Mouse (Mus musculus) right cerebral cortex, postnatal 25 days (tissue): Measurements from ENCODE around the gene 4931422A03Rik.
"Not testable (repeated sequence)": the region's sequence is repeated elsewhere in the genome, so short reads cannot be mapped to it uniquely, and the experiment has no call there.

Source experiments
- DNase-seq: peaks from one replicate; pipeline ENCODE4 v3.0.0; 2022

4931422A03Rik gene

DNA sequence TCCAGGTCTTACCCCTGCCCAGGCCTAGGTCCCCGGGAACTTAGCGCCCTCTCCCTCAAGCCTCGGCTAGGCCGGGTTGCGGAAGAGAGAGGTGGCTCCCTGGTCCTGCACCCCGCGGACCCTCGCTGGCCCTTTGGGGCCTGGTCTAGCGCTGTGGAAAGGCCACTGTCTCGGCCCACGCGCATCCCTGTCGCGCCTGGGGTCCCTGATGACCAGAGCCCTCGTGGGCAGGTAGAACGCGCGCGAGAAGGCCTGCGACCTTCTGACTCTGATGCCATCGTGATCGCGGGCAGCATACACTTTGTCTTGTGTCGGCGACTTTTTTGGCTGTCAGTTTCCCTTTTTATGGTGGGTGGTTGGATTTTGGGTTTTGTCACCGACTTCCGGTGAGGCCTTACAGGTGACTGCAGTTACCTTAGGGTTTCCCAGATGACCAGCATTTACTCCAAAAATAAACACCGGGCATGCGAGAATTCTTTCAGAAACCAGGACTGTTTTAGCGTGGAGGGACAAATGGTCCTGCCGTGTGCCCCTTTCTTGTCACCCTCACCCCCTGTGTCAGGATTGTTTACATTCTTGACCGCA is at the start of gene 4931422A03Rik:
4931422A03Rik (minus strand) TSS at position 223 of the 585 bp plus-strand sequence.
- peak; percentile 32 for DNase-seq

DNA sequence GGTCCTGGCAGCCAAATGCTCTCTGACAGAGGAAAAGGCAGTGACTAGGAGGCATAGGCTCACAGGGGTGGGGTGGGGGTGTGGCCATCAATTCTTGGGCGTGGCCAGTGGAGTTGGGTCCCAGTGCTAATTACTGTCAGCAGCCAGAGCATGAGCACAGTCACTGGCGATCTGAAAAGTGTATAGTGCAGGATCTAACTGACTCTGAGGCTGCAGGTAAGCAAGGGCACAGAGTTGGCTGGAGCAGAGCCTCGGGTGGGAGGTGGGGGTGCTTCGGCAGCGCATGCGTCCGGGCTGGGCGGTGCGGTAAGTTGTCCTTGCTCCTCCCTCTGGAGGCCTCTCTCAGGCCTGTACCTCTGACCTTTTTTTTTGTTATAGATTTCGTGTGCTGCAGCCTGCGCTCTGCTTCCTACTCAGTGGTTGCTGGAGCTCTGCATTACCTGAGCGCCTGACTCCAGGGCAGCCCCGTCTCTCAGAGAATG is 41.6 kb upstream of the 4931422A03Rik start, which contains the start of gene Cd59b:
Cd59b (plus strand) TSS at position 146 of the 482 bp plus-strand sequence.
- DNase-seq: no peak

DNA sequence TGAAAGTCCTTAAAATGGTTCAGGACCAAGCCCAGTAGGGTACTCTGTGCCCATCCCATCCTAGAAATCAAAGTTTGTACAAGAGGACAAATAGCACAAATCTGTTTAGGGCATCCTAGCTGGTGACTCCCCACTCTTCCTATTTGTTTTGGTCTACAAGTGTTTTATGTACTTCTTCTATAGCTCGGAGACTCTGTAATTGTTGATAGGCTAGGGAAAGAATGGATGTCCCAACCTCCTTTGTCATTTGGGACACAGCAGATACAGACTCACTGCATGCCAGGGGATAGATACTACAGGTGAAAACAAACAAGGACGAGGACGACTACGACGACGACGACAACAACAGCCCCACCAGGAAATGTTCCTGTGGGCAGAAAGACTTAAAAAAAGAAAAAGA is 40.3 kb upstream of the 4931422A03Rik start, which contains the start of gene Gm10799:
Gm10799 (minus strand) TSS at position 101 of the 400 bp plus-strand sequence.
- not testable (repeated sequence) for DNase-seq

DNA sequence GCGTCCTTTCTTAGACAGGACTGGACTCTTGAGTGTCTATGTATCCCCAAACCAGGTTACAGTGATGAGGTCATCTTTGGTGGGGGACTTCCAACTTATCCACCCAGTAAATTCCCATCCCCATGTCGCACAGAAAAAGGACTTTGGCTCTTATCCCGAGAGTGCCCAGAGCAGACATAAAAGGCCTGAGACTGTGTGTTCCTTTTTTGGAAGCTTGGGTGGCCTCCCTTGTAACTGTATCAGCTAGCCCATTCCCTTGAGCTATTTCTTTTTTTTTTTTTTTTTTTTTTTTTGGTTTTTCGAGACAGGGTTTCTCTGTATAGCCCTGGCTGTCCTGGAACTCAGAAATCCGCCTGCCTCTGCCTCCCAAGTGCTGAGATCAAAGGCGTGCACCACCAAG is 37.4 kb upstream of the 4931422A03Rik start, which contains the start of gene Gm10912:
Gm10912 (plus strand) TSS at position 301 of the 400 bp plus-strand sequence.
- DNase-seq: not testable (repeated sequence)

DNA sequence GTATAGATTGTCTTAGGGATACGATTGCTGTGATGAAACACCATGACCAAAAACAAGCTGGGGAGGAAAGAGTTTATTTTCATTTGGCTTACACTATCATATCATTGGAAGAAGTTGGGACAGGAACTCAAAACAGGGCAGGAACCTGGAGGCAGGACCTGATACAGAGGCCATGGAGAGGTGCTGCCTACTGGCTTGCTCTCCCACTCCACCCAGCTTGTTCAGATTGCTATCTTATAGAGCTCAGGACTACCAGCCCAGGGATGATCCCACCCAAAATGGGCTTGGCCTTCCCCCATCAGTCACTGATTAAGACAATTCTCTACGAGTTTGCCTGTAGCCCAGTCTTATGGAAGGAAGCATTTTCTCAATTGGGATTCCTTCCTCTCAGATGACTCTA is 36.0 kb upstream of the 4931422A03Rik start:
- no peak for DNase-seq

DNA sequence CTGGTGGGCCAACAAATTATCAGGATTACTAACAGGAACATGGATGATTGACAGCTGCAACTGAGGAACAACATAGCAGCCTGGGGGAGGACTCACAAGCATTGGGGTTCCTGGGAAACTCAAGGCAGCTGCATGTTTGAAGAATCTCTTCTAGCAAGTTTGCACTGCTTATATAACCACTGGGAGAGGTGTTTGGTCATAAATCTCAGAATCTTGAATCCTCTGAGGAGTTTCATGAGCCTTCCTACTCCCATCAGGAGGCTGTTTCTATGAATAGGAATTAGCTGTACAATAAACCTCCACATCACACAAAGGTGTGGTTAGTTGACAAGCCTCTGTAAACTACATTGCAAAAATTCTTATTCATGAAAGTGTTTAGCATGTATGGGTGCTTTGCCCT is 34.5 kb upstream of the 4931422A03Rik start:
- no peak for DNase-seq

DNA sequence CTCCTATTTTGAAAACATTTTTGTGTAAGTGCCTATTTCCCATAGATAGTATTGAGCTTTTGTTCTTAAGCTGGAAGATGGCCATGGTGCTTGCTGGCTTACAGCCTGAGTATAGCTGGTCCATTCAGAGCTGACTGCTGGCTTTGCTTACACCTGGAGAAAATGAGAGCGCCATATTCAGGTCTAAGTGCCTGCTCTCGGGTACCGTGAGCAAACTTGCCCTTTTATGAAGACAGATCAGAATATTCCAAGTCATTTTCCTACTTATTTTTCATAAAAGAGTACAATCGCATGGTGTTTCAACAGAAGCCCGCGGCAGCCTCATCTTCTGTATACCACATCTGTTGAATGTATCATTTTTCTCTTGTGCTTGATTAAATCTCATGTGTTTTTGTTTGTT is 32.8 kb upstream of the 4931422A03Rik start:
- DNase-seq: no peak

DNA sequence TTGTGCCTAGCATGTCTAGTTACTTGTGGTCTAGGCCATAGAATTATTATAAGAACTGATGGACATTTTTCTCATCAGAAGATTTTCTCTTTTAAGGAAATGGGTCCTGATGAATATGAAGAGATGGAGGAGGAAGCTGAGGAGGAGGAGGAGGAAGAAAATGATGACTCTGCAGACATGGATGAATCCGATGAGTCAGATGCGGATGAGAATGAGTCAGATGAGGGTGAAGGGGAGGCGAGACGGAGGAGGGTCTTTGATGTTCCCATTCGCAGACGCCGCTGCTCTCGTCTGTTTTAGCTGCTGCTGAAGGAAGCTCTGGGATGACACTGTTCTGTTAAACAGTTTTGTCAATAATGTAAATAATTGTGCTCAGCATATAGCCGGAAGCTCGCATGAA is 31.6 kb upstream of the 4931422A03Rik start:
- no peak for DNase-seq

DNA sequence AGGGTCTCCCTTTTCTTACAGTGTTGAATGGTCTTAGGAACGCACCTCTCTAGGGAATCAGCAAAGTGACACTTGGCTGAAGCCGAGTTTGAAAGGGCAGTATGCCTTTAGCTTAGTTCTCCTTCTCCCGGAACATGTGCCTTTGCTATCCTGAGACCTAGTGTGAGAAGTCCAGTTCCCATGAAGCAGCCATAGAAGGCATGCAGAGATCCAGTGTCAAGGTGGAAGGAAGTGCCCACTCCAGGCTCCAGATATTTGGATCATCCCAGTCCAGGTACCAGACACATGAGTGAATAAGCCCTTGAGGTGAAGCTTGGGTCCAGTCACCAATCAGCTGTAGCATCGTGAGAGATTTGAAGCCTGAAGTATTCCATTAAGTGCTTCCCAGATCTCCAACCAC is 30.8 kb upstream of the 4931422A03Rik start:
- no peak for DNase-seq

DNA sequence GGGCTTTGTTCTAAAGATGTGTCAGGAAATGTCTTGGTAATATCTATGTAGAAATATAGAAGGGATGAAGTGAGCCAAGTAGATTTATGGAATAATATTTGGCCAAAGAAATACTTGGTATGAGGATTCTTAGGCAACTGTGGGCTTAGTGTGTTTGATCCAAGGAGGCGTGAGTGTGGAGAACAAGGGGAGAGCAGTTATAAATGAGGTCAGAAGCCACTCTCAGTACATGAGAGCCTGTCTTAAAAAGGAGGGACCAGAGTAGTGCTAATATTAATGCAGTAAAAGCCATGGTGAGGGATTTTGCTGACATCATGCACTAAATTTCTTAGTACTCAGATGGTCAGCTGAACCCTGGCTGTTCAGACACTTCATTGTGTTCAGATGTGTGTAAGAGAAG is 30.2 kb upstream of the 4931422A03Rik start:
- no peak for DNase-seq

DNA sequence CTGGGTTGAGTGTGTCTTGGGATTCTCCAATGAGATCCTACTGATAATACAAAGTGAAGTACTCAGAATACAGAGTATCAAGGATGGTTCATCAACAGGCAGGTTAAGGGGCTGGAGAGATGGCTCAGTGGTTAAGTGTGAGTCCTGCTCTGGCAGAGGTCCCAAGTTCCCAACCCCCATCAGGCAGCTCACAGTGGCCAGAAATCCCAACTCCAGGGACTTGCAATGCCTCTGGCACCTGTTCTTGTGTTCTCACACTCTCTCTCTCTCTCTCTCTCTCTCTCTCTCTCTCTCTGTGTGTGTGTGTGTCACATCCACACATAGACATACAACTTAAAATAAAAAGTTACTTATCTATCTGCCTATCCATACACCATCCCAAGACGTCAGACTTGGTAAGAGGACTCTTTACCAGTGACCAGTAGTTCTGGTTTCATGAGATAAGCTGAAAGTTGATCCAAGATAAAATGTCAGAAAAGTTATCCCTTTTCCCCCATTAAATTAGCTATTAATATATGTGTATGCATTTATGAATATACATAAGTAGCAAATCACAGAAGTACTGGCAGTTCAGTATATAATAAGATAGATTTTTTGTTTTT is 16.4 kb upstream of the 4931422A03Rik start:
- DNase-seq: no peak

DNA sequence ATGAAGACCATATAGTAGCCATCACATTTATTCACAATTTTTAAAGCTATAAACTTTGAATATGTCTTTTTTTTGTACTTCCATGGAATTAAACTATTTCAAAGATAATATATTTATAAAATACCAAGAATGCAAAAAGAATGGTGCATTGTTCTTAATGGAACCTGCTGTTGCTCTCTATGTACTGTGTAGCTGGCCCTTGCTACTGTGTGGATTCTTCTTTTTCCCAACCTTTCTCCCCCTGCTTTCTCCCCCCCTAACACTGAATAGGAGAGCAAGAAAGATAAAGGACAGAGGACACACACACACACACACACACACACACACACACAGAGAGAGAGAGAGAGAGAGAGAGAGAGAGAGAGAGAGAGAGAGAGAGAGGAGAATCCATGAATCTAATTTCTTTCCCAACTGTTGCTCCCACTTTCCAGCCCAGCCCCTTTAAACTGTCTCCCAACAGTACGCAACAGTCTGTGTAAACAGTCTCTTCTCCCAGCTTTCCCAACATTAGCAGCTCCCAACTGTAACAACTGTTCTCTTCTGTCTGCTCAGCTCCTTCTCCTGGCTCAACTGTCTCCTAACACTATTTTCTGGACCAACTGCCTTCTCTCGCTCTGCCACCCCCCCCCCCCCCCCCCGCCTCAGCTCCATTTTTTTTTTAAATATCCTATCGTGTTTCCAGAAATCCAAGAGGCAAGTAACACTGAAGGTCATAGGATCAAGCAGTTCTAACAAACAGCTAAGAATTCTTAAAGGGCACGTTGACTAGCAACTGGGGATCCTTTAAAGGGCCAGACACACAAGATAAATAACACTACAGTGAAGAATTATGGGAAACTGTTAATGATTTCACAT is 15.7 kb upstream of the 4931422A03Rik start:
- DNase-seq: no peak

DNA sequence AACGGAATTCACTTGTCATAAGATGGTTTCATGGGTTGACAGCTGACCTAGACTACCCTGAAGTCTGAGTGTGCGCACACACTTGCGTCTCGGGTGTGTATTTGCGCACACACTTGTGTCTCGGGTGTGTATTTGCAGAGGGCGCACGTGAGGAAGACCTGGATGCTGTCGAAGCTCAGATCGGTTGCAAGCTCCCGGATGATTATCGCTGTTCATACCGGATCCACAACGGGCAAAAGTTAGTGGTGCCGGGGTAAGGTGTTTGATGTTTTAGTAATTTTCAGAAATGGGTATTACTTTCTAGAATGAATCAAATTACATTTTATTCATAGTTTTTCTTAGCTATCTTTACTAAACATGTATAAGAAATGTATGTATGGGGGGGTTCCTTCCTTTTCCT is 14.6 kb upstream of the 4931422A03Rik start:
- no peak for DNase-seq

DNA sequence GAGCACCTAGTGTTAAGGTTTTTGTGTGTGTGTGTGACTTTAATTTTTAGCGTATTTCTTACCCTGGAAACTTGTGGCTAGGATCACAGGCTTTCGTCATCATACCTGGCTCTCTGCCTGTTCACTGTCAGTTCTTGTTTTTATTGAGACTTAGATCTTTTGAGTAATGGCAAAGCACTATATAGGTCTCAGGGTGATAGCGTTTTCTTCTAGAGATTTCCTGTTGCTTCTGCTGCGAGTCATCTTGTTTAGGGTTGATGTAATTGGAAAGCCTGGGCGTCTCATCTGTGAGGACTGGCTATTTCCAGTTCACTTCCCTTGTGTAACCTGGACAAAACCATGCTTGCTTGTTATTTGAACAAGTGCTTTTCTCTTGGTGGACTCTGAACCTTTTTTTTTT is 13.5 kb upstream of the 4931422A03Rik start:
- no peak for DNase-seq

DNA sequence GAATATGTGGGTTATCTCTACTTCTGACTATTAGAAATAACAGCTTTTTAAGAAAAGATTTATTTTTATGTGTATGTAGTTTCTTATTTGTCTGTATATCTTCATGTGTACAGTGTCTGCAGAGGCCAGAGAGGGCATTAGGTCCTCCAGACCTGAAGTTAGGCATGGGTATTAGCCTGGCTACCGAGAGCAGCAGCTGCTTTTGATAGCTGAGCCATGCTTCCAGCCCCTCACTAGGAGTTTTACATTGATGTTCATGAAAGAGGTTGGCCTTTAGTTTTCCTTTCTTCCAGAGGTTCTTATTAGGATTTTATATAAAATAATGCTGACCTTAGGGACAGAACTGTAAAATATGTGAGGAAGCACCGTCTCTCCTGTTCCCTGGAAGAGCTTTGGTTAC is 10.1 kb upstream of the 4931422A03Rik start:
- no peak for DNase-seq

DNA sequence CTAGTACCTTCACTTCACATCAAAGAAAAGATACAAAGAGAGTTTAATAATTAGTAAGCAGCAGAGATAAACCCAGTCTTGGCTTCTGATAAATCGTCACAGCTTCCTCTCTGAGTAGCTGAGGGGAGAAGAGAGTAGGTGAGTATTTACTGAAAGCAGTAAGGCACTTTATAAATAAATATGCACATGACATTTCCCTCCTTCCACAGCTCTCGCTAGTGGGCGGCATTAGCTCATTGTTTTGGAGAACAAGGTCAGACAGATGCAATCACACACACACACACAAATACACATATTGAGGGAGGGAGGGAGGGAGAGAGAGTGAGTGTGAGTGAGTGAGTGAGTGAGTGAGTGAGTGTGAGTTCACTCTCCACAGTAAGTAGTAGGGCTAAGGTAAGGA is 8.2 kb upstream of the 4931422A03Rik start:
- no peak for DNase-seq

DNA sequence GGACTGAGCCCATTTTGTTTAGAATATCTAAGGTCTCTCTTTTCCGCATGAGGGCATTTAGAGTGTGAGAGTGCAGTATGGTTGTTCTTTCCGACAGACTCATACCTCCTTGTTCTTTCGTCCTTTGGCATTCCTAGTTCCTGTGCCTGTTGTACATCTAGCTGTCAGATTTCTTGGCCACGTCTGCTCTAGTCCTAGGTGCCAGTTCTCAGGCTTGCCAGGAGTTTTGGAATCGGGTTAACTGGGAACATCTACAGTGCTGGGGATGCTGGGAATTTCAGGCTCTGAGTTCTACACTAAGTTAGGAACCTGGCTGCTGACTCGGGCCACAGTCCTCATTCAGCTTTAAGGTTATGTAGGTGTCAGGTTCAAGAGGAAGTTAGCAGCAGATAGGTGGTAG is 7.4 kb upstream of the 4931422A03Rik start:
- DNase-seq: no peak

DNA sequence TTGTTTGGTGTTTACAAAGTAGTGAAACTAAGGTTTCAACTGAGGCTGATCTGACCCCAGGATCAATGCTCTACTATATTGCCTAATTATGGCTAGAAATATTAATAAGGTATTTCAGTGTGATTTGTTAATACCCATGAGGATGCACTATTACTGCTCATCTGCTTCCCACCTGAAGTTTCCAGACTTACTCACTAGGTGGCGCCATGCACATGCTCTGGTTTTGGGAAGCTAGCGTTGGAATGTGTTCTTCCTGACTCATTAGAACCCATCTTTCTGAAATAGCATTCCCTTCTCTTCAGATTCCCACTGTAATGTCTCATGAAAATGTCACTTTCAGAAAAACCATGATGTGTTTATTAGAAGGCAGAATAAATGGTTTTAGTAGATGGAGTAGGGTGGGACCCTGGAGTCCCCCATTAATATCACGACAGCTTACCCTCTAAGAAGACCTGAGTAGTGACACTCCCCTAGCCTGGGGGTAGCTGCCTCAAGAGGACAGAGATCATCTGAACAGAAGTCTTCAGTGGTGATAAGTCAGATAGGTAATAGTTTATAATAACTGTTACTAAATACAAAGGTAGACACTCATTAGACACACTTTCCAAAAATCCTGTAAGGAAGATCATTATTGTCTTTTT is 6.8 kb upstream of the 4931422A03Rik start:
- DNase-seq: peak; percentile 45

DNA sequence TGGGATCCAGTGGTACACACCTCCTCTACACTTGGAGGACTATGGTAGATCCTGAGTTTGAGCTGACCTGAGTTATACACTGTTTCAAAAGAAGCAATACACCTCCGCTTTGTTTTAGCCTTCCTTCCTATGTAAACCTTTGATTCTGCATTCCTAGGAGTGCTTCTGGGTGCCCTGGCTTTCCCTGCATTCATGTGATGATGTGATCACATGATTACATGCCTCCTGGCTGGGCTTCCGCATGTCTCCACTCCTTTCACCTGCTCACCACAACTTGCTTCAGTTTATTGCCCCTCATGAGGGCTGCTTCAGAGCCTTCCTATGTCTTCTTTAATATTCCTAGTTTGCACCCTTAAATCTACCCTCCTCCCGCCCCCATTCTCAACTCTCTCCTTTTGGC is 3.9 kb upstream of the 4931422A03Rik start:
- no peak for DNase-seq

DNA sequence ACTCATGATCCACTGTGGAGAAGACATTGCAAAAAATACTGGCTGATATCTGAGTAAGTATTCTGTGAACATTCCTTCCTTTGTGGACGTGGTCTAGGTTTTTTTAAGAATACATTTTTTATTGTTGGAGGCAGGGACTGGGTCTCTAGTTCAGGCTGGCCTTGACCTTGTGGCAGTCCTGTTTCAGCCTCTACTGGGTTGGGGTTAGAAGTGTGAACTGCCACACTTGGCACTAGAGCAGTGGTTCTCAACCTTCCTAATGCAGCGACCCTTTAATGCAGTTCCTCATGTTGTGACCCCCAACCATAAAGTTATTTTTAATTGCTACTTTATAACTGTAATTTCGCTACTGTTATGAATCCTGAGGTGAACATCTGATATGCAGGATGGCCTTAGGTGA is 2.2 kb upstream of the 4931422A03Rik start:
- no peak for DNase-seq

DNA sequence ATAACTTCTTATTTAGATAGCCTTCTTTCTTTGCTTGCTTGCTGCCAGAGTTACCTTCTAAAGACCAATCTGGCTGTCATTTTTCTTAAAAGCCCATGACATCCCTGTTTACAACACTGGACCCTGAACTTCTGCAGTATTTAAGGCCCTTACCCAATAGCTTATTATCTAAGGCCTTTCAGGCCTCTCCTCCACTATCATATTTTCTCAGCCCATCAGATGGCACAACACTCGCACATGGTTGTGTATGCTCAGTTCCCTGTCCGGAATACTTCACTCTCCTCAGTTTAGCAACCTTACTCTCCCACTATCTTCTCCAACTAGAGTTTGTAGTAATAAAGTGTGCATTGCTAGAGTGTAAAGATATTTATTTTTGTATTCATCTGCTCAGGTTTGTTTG is 913 bp upstream of the 4931422A03Rik start:
- no peak for DNase-seq

DNA sequence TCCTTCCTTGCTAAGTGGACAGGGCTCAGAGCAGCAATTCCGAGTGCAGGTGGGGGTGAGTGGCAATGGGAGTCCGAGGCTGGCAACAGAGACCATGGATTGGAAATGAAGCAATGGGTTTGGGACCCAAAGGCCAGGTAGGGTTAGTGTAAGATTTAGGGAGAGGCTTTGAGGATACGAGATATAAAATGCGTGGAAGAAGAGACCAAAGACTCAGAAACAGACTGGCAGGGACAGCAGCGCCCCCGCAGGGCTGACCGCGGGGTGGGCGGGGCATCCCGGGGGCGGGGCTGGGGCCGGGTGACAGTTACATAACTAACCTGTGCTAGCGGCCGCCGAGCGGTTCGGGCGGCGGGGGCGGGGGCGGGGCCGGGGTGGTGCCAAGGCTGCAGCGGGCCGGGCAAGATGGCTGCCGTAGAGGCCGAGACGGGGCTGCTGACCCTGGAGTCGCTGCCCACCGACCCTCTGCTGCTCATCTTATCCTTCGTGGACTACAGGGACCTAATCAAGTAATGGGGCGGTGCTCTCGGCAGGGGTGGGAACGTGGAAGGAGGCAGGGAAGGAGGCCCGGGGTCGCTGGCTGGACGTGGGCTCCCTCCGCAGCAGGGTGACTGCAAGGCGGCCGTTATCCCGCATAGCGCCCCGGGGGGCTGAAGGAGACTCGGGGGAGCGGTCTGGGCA is 563 bp downstream of the 4931422A03Rik start, which contains the start of gene Fbxo3:
Fbxo3 (plus strand) TSS at position 264 of the 681 bp plus-strand sequence.
- DNase-seq: peak; percentile 76
